Mouse (Mus musculus): ENCODE measurements around the gene Ntng2.
A peak's percentile ranks its signal among the peaks of the same experiment; 100 is the strongest.

The Ntng2 gene

DNA sequence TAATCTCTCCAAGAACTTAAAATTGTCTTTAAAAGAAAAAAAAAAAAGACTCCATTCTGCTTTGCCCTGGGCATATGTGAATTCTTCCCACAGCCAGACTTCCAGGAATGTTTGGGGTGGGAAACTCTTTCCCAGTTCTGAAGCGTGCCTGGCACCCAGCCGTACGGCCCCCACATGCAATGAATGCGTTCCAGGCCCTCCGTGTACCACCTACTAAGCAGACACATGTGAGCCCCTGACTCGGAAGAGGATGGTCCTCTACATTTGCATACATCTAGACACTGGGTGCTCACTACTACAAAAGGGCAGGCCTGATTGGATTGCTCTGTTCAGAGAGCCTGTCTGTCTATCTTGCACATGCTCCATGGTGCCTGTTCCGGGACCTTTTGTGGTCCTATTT is 17.0 kb downstream of the Ntng2 start:
- DNase-seq (ENCODE audit: low spot score in 2 of 2), result no peak

DNA sequence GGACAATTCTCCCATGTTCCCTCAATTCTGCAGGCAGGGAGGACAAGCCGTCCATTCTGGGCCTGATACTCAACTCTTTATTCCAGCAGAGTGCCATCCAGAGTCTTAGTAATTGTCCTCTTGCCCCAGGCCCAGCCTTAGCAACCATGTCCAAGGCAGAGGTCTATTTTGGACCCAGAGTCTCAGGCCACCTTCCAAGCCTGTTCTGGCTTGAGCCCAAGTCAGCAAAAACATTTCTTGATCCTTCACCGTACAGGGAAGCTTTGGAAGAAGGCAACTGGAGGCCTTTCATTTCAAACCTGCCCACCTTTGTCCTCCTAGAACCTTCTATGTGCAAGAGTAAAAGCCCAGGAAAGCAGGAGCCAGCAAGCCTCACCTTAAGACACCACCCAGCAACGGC is 17.8 kb downstream of the Ntng2 start:
- no peak for DNase-seq (ENCODE audit: low spot score in 2 of 2)

DNA sequence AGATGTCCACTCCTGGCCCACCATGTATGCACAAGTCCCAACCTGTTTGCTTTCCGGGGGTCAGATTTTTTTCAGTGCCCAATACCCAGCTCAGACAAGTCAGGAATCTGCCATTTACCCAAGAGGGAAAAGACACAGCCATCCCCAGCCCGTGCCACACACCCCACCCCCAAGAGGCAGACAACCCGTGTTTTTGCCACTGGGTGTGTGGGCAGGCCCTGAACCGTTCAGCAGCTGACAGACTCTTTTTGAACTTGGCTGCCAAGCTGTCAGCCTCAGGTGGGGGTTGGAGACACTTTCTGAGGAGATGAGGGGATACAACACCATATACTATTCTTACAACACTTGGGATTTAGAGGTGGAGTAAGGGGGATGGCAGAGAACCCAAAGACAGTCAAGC is 18.8 kb downstream of the Ntng2 start:
- no peak for DNase-seq (ENCODE audit: low spot score in 2 of 2)

DNA sequence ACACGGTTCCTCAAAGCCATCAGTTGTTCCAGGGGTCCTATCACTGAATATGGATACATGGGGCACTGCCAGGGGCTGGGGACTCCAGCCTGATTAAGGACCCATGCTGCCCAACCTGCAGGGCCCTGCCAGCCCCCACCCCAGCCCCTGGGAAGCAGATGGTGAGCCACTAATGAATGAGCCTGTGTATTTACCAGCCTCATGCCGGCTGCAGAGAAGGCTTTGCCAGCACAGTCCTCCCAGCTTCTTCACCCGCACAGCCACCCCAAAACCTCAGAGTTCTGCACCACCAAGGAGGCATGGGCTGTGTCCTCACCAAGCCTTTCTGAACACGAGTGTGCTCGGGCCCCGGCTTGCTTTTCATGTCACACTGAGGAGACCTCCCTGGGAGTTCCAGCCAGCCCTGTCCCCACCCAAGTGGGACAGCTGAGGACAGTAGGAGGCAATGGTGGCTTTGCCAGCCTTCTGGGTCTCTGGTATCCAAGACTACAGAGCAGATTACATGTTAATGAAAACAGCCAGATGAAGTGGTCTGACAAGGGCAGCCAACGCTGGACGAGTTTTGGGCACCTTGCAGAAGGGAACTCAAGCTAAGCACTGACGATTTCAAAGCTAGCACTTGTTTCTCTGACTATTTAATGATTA is 22.5 kb downstream of the Ntng2 start:
- no peak for DNase-seq (ENCODE audit: low spot score in 2 of 2)

DNA sequence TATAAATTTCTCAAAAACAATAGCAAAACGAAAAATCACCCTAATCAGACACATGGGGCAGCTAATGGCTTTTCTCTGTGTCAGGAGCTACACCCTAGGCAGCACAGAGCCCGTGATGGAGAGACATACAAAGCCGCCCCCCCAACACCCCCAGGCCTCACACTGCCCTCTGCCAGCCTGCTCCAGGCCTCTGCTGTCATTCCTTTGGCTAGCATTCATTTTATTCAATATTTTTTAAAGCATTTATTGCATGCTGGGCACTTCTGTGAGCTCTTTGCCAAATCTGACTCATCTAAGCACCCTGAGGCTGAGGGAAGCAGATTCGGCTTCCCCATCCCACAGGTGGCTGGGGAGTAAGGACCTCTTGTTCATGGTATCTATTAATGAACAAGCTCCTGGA is 26.1 kb downstream of the Ntng2 start:
- no peak for DNase-seq (ENCODE audit: low spot score in 2 of 2)

DNA sequence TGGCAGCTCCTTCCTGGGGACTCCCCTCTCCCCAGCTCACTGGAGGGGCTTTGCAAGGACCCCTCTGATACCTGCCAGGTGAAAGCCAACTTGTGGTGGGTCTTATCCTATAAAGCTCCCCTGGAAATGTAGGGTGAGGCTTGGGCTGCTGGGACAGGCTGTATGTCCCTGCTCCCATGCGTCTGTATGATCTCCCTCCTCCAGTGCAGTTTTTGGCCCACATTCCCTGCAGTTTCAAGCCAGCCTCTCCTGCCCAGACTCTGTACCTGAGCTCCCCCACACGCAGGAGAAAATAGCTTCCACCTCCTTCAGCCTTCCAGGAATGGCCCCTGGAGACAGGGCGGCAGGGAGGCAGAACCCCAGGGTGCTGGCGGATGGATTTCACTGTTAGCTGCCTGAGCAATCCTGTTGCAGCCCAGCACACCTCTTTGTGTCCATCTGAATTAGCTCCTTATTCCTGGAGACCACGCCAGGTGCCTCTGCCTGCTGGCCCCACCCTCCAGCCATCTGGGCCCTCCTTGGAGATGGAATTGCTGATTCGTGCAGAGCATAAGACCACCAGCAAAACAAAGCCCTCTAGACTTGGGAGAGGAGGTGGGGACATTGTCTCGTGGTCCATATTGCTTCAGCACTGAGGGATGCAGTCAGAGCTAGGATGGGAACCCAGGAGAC is 29.1 kb downstream of the Ntng2 start:
- no peak for DNase-seq (ENCODE audit: low spot score in 2 of 2)

DNA sequence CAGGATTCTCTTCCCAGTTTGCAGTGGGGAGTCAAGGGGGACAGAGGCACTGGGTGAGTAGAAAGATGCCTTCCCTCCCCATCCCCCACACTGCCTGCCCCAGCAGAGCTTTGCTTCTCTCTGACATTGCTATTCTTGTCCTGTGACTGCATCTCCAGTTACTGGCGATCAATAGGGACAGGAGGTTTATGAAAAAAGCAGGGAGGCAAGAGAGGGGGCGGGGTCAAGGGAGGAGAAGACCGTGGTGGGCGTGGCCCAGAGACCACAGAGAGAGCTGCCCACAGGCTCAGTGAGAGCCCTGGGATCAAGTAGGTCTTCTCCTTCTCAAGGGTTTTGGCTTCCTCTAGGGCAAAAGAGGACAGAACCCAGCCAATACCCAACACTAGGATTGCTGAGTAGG is 30.5 kb downstream of the Ntng2 start:
- no peak for DNase-seq (ENCODE audit: low spot score in 2 of 2)

DNA sequence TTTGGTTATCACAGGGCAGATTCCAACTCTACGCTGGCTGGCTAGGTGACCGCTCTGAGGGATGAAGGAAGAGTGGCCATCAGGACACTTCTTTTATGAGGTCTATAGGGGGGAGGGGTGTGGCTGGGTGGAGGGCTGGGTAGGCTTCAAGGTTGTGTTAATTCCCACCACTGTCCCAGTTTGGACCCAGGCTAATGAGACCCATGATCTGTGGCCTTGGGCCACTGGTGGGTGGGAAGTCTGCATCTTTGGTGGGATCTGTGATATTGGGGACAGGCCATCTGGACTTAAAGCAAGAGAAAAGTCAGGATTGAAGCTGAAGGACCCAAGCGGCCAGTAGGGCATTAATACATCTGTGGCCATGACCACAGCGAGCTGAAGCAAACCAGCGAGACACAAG is 34.0 kb downstream of the Ntng2 start:
- no peak for DNase-seq (ENCODE audit: low spot score in 2 of 2)

DNA sequence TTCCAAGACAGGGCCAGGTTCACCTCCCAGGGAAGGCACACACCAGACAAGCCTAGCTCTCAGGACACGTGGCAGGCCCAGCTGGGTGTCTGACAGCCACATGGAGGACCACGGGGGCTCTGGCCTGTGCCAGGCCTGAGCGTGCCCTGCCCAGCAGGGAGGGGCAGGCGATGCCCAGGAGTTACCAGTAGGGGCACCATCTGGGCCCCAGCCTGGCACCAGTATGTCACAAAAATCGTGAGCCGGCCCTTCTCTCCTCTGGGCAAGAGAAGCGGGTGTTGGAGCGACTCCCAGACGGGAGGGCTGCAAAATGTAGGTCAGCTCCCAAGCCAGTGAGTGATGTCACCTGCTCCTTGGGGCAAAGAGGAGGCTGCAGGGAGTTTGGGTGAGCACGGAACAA is 34.9 kb downstream of the Ntng2 start:
- DNase-seq (ENCODE audit: low spot score in 2 of 2), result no peak

DNA sequence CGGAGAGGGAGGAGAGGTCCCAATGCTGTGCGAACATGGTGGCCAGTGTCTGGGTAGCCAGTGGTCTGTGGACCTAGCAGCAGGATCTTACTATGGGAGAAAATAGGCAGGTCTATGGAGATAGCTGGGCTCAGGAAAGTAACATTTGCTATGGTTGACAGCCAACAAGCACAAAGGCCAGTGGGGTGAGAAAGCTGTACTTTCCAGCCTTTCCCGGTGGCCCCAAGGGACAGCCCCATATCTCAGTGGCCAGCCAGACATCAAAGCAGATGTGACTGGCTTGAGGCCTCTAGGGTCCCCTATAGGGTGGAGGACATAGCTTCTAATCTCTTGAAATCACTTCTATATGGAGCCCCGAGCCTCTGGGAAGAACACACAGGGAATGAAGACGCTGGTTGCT is 35.8 kb downstream of the Ntng2 start:
- no peak for DNase-seq (ENCODE audit: low spot score in 2 of 2)

DNA sequence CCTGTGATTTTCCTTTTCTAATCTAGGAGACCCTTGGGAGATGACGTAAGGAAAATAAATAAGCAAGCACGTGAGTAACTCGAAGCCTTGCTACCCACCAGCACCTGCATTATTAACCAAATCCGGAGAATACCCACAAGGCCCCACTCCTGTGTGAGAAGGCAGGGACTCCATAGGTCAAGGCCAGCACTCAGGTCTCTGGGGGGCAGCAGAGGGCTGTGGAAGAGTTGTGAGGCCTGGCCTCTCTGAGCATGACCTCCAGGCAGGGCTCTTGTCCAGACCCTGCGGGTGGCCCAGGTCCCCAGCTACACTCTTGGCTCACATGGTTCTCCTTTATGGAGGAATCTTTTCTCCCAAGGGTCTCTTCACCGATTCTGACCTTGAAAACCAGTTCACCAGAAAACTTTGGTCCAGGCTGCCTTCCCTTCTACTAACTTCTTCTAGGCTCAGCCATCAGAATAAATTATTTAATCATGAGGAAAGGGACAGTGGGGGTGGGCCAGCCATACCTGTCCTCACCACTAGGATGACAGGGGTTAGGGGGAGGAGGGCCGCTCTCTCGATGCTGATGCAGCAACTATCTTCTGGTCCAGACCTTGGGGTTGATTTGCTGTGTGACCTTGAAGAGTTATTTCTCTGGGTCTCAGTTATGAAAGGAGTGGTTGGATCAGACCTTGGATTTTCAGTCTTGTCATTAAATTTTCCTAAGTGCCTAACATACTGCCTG is 36.4 kb downstream of the Ntng2 start:
- no peak for DNase-seq (ENCODE audit: low spot score in 2 of 2)

DNA sequence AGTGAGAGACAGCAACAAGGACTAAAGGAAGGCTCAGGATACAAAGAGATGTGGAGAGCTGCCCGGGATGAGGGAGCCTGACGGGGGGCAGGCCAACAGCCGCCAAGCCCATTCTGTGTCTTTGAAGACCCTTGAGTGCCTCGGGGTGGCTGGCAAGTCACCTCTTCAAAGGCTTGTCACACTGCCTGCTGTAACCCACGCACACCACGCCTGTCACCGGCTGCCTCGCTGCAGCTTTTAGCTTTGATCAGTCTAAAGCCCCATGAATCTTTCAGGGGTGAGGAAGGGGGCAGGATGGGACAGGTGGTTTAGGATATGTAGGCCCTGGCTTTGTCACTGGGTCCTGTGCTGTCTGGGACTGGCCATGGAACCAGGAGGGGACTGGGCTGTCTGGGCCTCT is 46.6 kb downstream of the Ntng2 start:
- no peak for DNase-seq (ENCODE audit: low spot score in 2 of 2)

DNA sequence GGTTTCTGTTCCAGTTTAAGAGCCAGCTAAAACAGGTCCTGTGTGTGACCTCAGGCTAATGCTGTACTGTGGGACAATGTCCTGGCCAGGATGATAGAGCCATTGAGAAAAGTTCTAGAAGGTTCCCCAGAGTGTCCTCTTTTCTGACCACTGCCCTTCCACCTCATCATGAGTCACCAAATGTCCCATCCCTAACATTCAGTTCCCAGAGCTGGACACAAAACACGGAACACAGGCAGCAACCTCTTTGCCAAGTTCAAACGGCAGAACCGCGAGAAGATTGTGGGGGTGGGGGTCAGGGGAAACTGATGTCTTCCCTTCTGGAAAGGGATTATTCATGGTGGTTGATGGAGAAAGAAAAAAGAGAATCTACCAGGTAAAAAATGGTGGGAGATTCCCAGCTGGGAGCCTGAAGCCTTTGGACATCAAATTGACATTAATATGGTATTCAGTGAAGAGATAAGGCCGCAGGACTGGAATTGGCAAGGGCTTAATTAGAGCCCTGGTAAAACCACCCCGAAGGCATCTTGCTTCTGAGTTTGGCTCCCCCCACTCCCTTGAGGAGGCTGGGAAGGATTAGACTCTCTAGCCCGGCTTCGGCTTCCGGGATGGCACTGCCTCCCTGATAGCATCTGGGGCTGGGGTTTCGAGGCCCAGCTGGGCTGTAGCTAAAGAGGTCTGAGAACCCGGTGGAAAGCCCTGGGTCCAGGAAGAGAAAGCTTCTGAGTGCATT is 51.4 kb downstream of the Ntng2 start:
- no peak for DNase-seq (ENCODE audit: low spot score in 2 of 2)

DNA sequence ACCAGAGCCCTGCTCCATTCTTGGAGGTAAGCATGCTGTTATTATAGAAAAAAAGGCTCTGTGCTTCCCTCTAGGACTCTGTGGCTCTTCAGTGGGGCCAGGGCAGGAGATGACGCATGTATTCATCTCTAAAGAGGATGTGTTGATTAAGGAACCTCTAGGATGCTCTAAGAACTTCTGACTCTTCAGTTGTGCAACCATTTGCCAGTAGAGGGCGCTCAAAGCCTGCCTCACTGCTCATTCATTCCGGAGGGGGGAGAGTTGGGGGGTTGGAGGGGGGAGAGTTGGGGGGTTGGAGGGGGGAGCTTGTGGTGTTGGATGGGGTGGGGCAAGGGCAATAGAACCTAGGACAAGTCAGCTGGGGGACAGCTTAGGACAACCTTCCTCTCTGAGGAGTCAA is 52.9 kb downstream of the Ntng2 start:
- peak in 1 of 2 experiments; percentile 36 for DNase-seq (ENCODE audit: low spot score in 2 of 2)

DNA sequence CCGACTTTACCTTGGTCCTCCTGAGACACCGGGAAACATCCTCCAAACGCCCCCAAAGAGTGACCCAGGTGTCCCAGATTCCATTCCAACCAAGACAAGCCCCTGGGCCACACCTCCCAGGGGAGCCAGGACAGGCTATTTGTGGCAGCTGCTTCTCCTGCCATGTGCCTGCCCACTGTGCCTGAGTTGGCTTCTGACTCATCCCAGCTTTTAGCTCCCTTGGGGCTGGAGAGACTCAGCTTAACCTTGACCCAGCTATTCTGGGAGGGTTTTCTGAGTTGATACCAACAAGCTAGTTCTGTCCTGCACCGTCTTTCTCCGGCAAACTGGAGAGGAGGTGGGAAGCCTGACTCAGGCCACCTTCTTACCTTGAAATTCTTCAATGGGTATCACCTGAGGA is 54.4 kb downstream of the Ntng2 start:
- no peak for DNase-seq (ENCODE audit: low spot score in 2 of 2)

DNA sequence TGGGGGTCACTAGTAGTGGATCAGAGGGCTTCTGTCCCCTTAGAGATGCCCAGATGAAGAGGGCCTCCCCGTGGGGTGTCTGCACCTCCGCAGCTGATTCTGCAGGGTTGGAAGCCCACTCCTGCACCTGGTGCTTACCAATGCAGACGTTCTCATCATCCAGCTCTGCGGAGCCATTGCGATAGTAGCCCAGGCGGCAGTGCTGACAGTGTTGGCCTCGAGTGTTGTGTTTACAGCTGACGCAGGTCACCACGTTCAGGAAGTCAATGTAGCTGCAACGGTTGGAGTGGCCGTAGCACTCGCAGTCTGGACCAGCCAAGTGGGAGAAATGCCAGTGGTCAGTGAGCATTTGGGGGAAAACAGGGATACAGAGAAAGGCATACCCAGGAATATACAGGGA is 56.0 kb downstream of the Ntng2 start:
- DNase-seq (ENCODE audit: low spot score in 2 of 2), result no peak

DNA sequence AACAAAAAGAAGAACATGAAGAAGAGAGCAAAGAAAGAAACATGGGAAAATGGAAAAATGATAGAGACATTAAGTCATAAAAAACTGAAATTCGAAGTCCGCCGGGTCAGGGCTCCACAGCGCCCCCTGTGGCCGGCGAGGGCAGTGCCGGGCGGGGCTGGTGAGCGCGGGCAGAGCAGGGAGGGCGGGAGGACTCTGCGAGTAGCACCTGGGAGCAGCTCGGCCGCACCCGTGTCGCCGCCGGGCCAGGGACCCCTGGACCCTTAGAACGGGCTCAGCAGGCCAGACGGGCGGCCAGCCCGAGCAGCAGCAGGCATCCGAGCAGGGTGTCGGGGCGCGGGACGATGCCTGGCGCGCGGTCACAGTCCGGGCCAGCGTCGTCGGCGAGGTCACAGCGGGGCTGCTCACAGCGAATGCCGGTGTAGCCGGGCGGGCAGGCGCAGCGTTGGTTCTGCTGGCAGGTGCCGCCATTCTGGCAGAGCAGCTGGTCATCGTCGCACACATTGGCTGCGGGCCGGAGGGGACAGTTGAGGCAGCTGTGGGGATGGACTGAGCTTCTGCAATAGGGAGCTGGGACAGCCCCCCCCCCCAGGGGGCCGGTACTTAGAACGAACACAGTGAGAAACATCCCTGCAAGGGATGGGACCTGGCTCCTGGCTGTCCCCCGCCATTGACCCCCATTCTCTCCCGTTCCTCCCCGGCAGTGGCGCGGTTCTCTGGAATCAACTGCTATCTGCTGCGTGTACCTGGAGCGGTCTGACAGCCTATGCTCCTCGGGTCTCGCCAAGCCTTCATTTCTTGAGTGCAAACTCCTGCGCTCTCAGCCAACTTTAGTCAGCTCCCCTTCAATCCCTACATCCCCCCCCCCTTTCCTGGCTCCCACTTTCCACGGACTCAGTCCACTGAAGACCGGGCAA is 58.0 kb downstream of the Ntng2 start:
- peak; percentile 56 to 88 for DNase-seq (ENCODE audit: low spot score in 2 of 2)

DNA sequence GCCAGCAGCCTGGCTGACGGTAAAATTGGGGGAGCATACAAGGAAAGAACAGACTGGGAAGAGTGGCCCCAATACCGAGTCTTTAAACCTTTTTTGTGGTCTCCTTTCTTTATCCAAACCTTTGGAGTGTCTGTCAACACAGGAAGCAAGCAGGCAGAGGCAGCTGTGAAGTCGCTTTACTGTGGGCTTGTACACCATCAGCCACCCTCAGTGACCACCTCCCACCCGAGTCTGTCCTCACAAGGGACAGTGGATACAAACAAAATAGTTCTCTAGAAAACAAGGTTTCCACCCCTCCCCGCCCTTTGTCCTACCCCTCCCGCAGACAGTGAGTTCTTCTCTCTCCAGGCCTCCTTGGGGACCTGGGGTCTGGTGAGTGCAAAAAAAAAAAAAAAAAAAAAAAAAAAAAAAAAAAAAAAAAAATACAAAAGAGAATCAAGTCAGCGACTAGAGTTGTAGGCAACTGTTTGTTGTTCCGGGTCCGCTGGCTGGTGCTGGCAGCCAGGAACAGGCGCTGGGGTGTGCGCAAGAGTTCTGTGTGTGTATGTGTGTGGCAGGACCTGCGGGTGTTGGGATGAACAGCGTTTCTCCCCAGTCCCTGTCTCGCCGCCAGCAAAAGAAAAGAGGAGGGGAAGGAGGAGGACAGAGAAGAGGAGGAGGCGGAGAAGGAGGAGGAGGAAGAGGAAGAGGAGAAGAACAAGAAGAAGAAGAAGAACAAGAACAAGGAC is 58.8 kb downstream of the Ntng2 start:
- DNase-seq (ENCODE audit: low spot score in 2 of 2), result no peak

DNA sequence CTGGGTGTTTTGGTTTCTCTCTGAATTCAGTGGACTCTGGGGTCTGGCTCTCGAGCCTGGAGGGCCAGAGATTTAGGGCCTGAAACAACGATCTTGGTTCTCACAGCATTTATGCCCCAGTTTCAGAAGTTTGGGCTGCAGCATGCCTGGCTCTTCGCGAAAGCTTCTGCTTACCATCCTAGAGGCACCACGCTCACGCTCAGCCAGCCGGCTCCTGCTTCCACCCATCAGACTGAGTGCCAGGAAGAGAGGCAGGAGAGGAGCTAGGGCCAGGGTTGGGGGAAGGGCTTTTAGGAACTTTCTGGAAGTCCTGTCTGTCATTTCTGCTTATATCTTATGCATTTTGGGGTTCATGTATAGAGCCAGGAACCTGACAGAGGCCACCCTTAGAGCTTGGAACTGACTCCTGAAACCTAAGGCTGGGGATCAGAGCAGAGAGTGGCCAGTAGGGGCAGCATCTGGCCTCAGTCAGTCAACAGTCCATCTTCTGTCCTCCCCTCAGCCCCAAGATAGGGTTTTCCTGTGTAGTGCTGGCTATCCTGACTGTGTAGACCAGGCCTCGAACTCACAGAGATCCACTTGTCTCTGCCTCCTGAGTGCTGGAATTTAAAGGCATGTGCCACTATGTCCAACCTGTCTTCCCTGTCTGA is 60.1 kb downstream of the Ntng2 start:
- no peak for DNase-seq (ENCODE audit: low spot score in 2 of 2)

Data from thymus, postnatal 10 days (tissue).